Mouse (Mus musculus): ENCODE results near the gene Rsl24d1. TPM values are rescaled to one million over a fixed set of nuclear protein-coding genes. Genes with fewer than 3 reads are reported as not detected.
"Not testable (repeated sequence)": the region's sequence is repeated elsewhere in the genome, so short reads cannot be mapped to it uniquely, and the experiment has no call there.

The Rsl24d1 gene
- total RNA-seq (2021): 10 to 100 TPM; 45.3 to 47.6 TPM
- long read RNA-seq, experiment 1, transcript Rsl24d1-201 (6 exons, 1,543 nt): major isoform, 32 of 34 reads
- long read RNA-seq, experiment 1, partial matches to known transcripts: 0 of 34 reads
- long read RNA-seq, experiment 1, other reads (novel, unspliced or antisense): 1 of 34 reads
- long read RNA-seq, experiment 2, transcript Rsl24d1-201 (6 exons, 1,543 nt): major isoform, 47 of 50 reads
- long read RNA-seq, experiment 2, partial matches to known transcripts: 0 of 50 reads
- long read RNA-seq, experiment 2, other reads (novel, unspliced or antisense): 3 of 50 reads

GRCm38 (mm10) chr9:73112919-73113906 lies at the start of gene Rsl24d1:
Rsl24d1 (plus strand) TSS chr9:73113426.
- DNase-seq (ENCODE audit: low spot score in 2 of 2): peak; percentile 48 to 79

GRCm38 (mm10) chr9:73063621-73064290 lies 49.5 kb upstream of the Rsl24d1 start:
- no peak for DNase-seq (ENCODE audit: low spot score in 2 of 2)

GRCm38 (mm10) chr9:73067086-73067485 lies 46.1 kb upstream of the Rsl24d1 start:
- DNase-seq (ENCODE audit: low spot score in 2 of 2): no peak

- DNase-seq (ENCODE audit: low spot score in 2 of 2): no peak
These were observed 45.0 kb upstream of the Rsl24d1 start for GRCm38 (mm10) chr9:73068230-73068679.

- no peak for DNase-seq (ENCODE audit: low spot score in 2 of 2)
These were observed 44.5 kb upstream of the Rsl24d1 start for GRCm38 (mm10) chr9:73068688-73069087.

GRCm38 (mm10) chr9:73070971-73071659 lies 42.1 kb upstream of the Rsl24d1 start:
- no peak for DNase-seq (ENCODE audit: low spot score in 2 of 2)

- no peak for DNase-seq (ENCODE audit: low spot score in 2 of 2)
These were observed 40.8 kb upstream of the Rsl24d1 start for GRCm38 (mm10) chr9:73072426-73072825.

- no peak for DNase-seq (ENCODE audit: low spot score in 2 of 2)
These were observed 40.1 kb upstream of the Rsl24d1 start for GRCm38 (mm10) chr9:73073169-73073568.

- DNase-seq (ENCODE audit: low spot score in 2 of 2): not testable (repeated sequence)
These were observed 33.9 kb upstream of the Rsl24d1 start for GRCm38 (mm10) chr9:73079349-73079748.

GRCm38 (mm10) chr9:73079801-73080325 lies 33.4 kb upstream of the Rsl24d1 start:
- no peak for DNase-seq (ENCODE audit: low spot score in 2 of 2)

- DNase-seq (ENCODE audit: low spot score in 2 of 2): no peak
These were observed 30.8 kb upstream of the Rsl24d1 start for GRCm38 (mm10) chr9:73082291-73083000.

GRCm38 (mm10) chr9:73083956-73084355 lies 29.3 kb upstream of the Rsl24d1 start:
- DNase-seq (ENCODE audit: low spot score in 2 of 2): no peak

- DNase-seq (ENCODE audit: low spot score in 2 of 2): no peak
These were observed 27.4 kb upstream of the Rsl24d1 start for GRCm38 (mm10) chr9:73085845-73086244.

- DNase-seq (ENCODE audit: low spot score in 2 of 2): no peak
These were observed 26.1 kb upstream of the Rsl24d1 start for GRCm38 (mm10) chr9:73087121-73087520.

GRCm38 (mm10) chr9:73087581-73087980 lies 25.6 kb upstream of the Rsl24d1 start:
- DNase-seq (ENCODE audit: low spot score in 2 of 2): no peak

GRCm38 (mm10) chr9:73089222-73089920 lies 23.9 kb upstream of the Rsl24d1 start:
- no peak for DNase-seq (ENCODE audit: low spot score in 2 of 2)

- DNase-seq (ENCODE audit: low spot score in 2 of 2): no peak
These were observed 23.1 kb upstream of the Rsl24d1 start for GRCm38 (mm10) chr9:73090121-73090520.

- no peak for DNase-seq (ENCODE audit: low spot score in 2 of 2)
These were observed 21.5 kb upstream of the Rsl24d1 start for GRCm38 (mm10) chr9:73091747-73092146.

GRCm38 (mm10) chr9:73094580-73094979 lies 18.6 kb upstream of the Rsl24d1 start:
- no peak for DNase-seq (ENCODE audit: low spot score in 2 of 2)
